10 mouse cellular contexts compared by ENCODE assay signal in genomic region chr17:64916657-64917056, GRCm38 (mm10).
DNase-seq lines count a peak whose midpoint lies in the region; ATAC-seq and TF ChIP-seq lines count a peak whose summit lies in the region.
"Had no signal": no experiment of that assay in that cellular context is flagged by ENCODE, and none has a peak within 500 bp of the region (broad histone marks: within the 10 kb centered on the region; RNA-seq: fewer than 3 reads in every experiment).

No protein-coding gene starts in this region.

- no peak overlapping the region for H3K27ac ChIP-seq in midbrain, embryonic 11.5 days (ENCODE audit: low read depth, low read length)
- no peak overlapping the region for H3K27ac ChIP-seq in midbrain, embryonic 16.5 days (ENCODE audit: low read length)
- H3K27ac ChIP-seq in stomach, postnatal 0 days (replicated peaks), result no peak overlapping the region
- H3K27ac ChIP-seq in hindbrain, embryonic 12.5 days, result no peak overlapping the region
- H3K27ac ChIP-seq: stomach, embryonic 15.5 days had no signal

- no peaks in the 10 kb centered on the region for H3K36me3 ChIP-seq in midbrain, embryonic 11.5 days (ENCODE audit: control insufficient read depth, insufficient read depth, low read length)
- no peaks in the 10 kb centered on the region for H3K36me3 ChIP-seq in midbrain, embryonic 16.5 days (ENCODE audit: control insufficient read depth, insufficient read depth, low read length)
- no peaks in the 10 kb centered on the region for H3K36me3 ChIP-seq in stomach, postnatal 0 days (ENCODE audit: control insufficient read depth, insufficient read depth, low read length)
- H3K36me3 ChIP-seq in hindbrain, embryonic 12.5 days, result no peaks in the 10 kb centered on the region
- H3K36me3 ChIP-seq: G1E; stomach, embryonic 15.5 days had no signal

- WGBS in midbrain, embryonic 11.5 days, result 74% methylated on average over 6 of the region's 6 CpGs
- WGBS in midbrain, embryonic 16.5 days, result 81% methylated on average over 6 of the region's 6 CpGs
- WGBS in stomach, postnatal 0 days, result 69% methylated on average over 6 of the region's 6 CpGs
- WGBS in hindbrain, embryonic 12.5 days, result 69% methylated on average over 6 of the region's 6 CpGs

- TF ChIP-seq EP300 in stomach, postnatal 0 days (optimal IDR thresholded peaks at IDR 0.05), result no peak

- H3K4me3 ChIP-seq in midbrain, embryonic 11.5 days (ENCODE audit: low read depth, low read length), result no peak overlapping the region
- H3K4me3 ChIP-seq in midbrain, embryonic 16.5 days (ENCODE audit: low read depth, low read length), result no peak overlapping the region
- no peak overlapping the region for H3K4me3 ChIP-seq in stomach, postnatal 0 days (ENCODE audit: low read depth, low read length)
- H3K4me3 ChIP-seq in hindbrain, embryonic 12.5 days, result no peak overlapping the region
- H3K4me3 ChIP-seq: stomach, embryonic 15.5 days had no signal

- TF ChIP-seq CTCF in stomach, postnatal 0 days (IDR thresholded peaks at IDR 0.05; ENCODE audit: low read depth), result peak; percentile 63

- no peak overlapping the region for H3K4me2 ChIP-seq in midbrain, embryonic 11.5 days
- no peak overlapping the region for H3K4me2 ChIP-seq in midbrain, embryonic 16.5 days (ENCODE audit: low read length)
- no peak overlapping the region for H3K4me2 ChIP-seq in stomach, postnatal 0 days (replicated peaks; ENCODE audit: low read depth)
- H3K4me2 ChIP-seq in hindbrain, embryonic 12.5 days (replicated peaks), result no peak overlapping the region
- H3K4me2 ChIP-seq: stomach, embryonic 15.5 days had no signal

- peak; percentile 31 for DNase-seq in embryo, embryonic 10.5 days (ENCODE audit: low spot score)
- no peak for DNase-seq in embryo, embryonic 9.5 days (ENCODE audit: extremely low spot score)
- peak; percentile 87 for DNase-seq in midbrain, embryonic 11.5 days (ENCODE audit: low spot score, missing footprints)
- peak; percentile 18 to 43 for DNase-seq in heart, postnatal 14 days
- no peak for DNase-seq in stomach, postnatal 0 days (ENCODE audit: low spot score)
- DNase-seq in cerebellum, adult 9-11 months, result no peak

- no peak for ATAC-seq in midbrain, embryonic 11.5 days (ENCODE audit: low FRiP score)
- no peak for ATAC-seq in midbrain, embryonic 16.5 days
- ATAC-seq in stomach, postnatal 0 days (ENCODE audit: low FRiP score, low TSS enrichment), result no peak
- no peak for ATAC-seq in hindbrain, embryonic 12.5 days (ENCODE audit: low FRiP score)

- H3K27me3 ChIP-seq in midbrain, embryonic 11.5 days (ENCODE audit: control insufficient read depth, insufficient read depth, low read length), result no peaks in the 10 kb centered on the region
- no peaks in the 10 kb centered on the region for H3K27me3 ChIP-seq in midbrain, embryonic 16.5 days (ENCODE audit: control insufficient read depth, insufficient read depth, low read depth, low read length)
- H3K27me3 ChIP-seq in stomach, postnatal 0 days (ENCODE audit: control insufficient read depth, insufficient read depth, low read length), result no peaks in the 10 kb centered on the region
- no peaks in the 10 kb centered on the region for H3K27me3 ChIP-seq in hindbrain, embryonic 12.5 days
- H3K27me3 ChIP-seq: stomach, embryonic 15.5 days had no signal

- intact Hi-C loops in heart, postnatal 14 days (cut with DNase I), result no loop called here

- no peaks in the 10 kb centered on the region for H3K9me3 ChIP-seq in midbrain, embryonic 11.5 days (ENCODE audit: control insufficient read depth, low read length)
- no peaks in the 10 kb centered on the region for H3K9me3 ChIP-seq in midbrain, embryonic 16.5 days (replicated peaks; ENCODE audit: control insufficient read depth, low read length, poor library complexity, severe bottlenecking)
- H3K9me3 ChIP-seq in stomach, postnatal 0 days (ENCODE audit: control insufficient read depth, low read length), result no peaks in the 10 kb centered on the region
- H3K9me3 ChIP-seq in hindbrain, embryonic 12.5 days (replicated peaks), result no peaks in the 10 kb centered on the region
- H3K9me3 ChIP-seq: stomach, embryonic 15.5 days had no signal

- no peak overlapping the region for H3K9ac ChIP-seq in midbrain, embryonic 11.5 days (ENCODE audit: low read length)
- H3K9ac ChIP-seq in midbrain, embryonic 16.5 days (ENCODE audit: low read depth, low read length), result no peak overlapping the region
- H3K9ac ChIP-seq in stomach, postnatal 0 days (ENCODE audit: low read length), result no peak overlapping the region
- no peak overlapping the region for H3K9ac ChIP-seq in hindbrain, embryonic 12.5 days
- H3K9ac ChIP-seq: stomach, embryonic 15.5 days had no signal

- peaks cover 13% of the 10 kb centered on the region for H3K4me1 ChIP-seq in midbrain, embryonic 11.5 days (ENCODE audit: control insufficient read depth, insufficient read depth, low read length)
- H3K4me1 ChIP-seq in midbrain, embryonic 16.5 days (ENCODE audit: control insufficient read depth, insufficient read depth, low read length), result peaks cover 23% of the 10 kb centered on the region
- no peaks in the 10 kb centered on the region for H3K4me1 ChIP-seq in stomach, postnatal 0 days (replicated peaks; ENCODE audit: control insufficient read depth, insufficient read depth)
- H3K4me1 ChIP-seq in hindbrain, embryonic 12.5 days, result peaks cover 23% of the 10 kb centered on the region
- H3K4me1 ChIP-seq: stomach, embryonic 15.5 days had no signal

Comparison
In these comparisons a context has a peak if more than half of its experiments do, and no peak if none do; other contexts are left out.
1. DNase-seq: peak in embryo, embryonic 10.5 days (single experiment), midbrain, embryonic 11.5 days (single experiment) and heart, postnatal 14 days (2 of 2); none in embryo, embryonic 9.5 days (single experiment), stomach, postnatal 0 days (single experiment) and cerebellum, adult 9-11 months (single experiment).